Mouse (Mus musculus): Measurements from ENCODE around the gene Cnksr3. TPM values are rescaled to one million over a fixed set of nuclear protein-coding genes. Genes with fewer than 3 reads are reported as not detected.

The Cnksr3 gene
- polyA plus RNA-seq, 1 experiment, result 35.9 TPM

DNA sequence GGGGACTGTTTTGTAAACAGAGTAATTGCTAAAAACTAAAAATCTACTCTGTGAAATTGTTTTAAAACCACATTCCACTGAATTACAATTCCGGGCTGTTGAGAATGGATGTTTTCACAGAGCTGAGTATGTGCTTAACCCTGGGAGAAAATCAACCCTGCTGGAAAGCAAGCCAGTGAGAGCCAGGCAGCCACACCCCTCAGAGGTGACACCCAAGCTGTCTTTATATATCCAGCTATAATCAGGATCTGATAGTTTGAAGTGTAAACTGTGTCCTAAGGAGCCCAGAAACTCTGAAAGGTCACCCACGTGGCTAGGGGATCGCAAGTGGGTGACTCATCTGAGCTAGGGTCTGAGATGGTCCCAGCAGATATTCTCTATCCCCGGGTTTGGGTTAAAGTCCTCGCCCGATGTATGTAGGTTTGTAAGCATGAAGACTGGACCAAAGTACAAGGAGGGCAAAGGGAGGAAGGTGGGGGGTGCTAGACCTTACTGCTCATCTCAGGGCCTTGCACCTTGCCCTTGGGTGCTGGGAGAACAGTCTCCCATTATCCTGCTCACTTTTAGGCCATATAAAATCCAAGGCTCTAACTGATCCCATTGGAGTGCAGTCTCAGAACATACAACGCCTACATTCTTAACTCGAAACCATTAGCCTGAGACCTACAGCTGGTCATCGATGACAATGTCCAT, 20.2 kb downstream of the Cnksr3 start:
- DNase-seq, result peak in 1 of 2 experiments; percentile 31
- no peaks in the 10 kb centered on the region for H3K27me3 ChIP-seq (ENCODE audit: control insufficient read depth, insufficient read depth, low read length)
- peaks cover 68% of the 10 kb centered on the region for H3K4me1 ChIP-seq (ENCODE audit: control insufficient read depth, insufficient read depth, low read length)
- H3K27ac ChIP-seq (ENCODE audit: insufficient read depth, low read length), result no peak overlapping the region
- no peak for TF ChIP-seq POLR2A (IDR thresholded peaks at IDR 0.05; ENCODE audit: borderline replicate concordance, insufficient read depth, low read length)
- 67% methylated on average over 9 of the region's 9 CpGs for WGBS
- no peak overlapping the region for H3K4me3 ChIP-seq (replicated peaks; ENCODE audit: insufficient read depth, low read depth, low read length)

DNA sequence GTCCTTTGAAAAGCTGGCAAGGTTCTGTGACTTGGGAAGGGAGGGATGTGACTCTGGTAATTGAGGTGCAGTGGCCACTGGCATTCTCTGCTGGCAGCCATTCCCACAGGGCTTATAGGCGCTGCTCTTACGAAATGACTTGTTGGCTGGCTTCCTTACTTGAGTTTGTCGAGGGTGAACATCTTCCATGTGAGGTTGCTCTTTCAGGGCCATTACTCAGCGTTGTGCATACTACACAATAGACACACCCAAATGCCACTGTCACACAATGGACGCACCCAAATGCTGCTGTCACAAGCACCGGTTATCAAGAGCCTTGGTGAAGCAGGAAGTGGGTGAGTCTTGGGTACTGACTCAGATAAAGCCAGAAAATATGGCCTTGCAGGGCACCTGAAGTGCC, 22.8 kb downstream of the Cnksr3 start:
- no peaks in the 10 kb centered on the region for H3K27me3 ChIP-seq (ENCODE audit: control insufficient read depth, insufficient read depth, low read length)

DNA sequence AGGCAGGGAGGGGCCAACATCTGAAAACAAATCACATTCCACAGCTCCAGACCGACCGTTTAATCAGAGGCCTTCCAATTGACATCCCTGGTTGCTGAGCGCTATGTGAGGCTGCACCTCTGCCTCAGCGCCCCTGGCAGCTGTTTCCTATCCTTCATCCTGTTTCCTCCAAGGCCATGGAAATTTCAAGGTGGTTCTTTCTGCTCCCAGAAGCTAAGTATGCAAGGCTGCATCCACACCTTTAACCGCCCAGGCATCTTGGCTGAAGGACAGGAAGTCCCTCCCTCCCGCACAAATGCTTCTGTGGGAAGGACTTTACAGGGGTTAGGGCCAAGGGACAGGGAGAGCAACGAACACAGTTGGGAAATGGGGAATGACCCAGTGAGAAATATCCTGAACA, 24.2 kb downstream of the Cnksr3 start:
- TF ChIP-seq CTCF (IDR thresholded peaks at IDR 0.05; ENCODE audit: borderline replicate concordance, insufficient read depth, low read depth, low read length) (no peak), POLR2A (IDR thresholded peaks at IDR 0.05; ENCODE audit: borderline replicate concordance, insufficient read depth, low read length) (no peak)
- no peak overlapping the region for H3K4me3 ChIP-seq (replicated peaks; ENCODE audit: insufficient read depth, low read depth, low read length)
- no peaks in the 10 kb centered on the region for H3K27me3 ChIP-seq (ENCODE audit: control insufficient read depth, insufficient read depth, low read length)
- 35% methylated on average over 7 of the region's 7 CpGs for WGBS
- H3K27ac ChIP-seq (ENCODE audit: insufficient read depth, low read length), result 0 out of 2 replicates have a peak overlapping the region, but pooled peaks have one; percentile 7
- no peak for DNase-seq
- peaks cover 62% of the 10 kb centered on the region for H3K4me1 ChIP-seq (ENCODE audit: control insufficient read depth, insufficient read depth, low read length)

More for the DNA sequence above, 22.8 kb downstream of the Cnksr3 start:
- Histone ChIP-seq H3K27ac (ENCODE audit: insufficient read depth, low read length) (peak overlapping the region; percentile 23), H3K4me3 (replicated peaks; ENCODE audit: insufficient read depth, low read depth, low read length) (no peak overlapping the region), H3K4me1 (ENCODE audit: control insufficient read depth, insufficient read depth, low read length) (peaks cover 56% of the 10 kb centered on the region)
- 20% methylated on average over 6 of the region's 6 CpGs for WGBS
- TF ChIP-seq CTCF (IDR thresholded peaks at IDR 0.05; ENCODE audit: borderline replicate concordance, insufficient read depth, low read depth, low read length) (no peak), POLR2A (IDR thresholded peaks at IDR 0.05; ENCODE audit: borderline replicate concordance, insufficient read depth, low read length) (no peak)
- no peak for DNase-seq

DNA sequence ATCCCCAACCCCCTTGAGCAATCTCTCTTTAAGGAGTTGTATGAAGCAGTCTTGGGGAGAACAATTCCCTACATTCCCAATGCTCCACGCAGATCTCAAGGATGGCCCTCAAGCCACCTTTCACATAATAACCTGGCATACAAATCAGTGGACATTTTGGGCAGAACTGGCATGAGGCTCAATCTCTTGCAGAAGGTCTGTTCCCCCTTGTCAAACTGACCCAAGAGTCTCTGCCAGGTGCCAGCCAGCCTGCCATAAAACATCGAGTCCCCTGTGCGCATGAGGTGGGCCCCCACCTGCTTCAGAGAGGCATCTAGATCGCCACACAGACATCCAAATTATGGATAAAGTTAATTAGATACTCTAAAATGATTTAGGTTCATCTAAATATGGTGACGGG, 25.0 kb downstream of the Cnksr3 start:
- H3K27me3 ChIP-seq (ENCODE audit: control insufficient read depth, insufficient read depth, low read length), result no peaks in the 10 kb centered on the region
- no peak for TF ChIP-seq POLR2A (IDR thresholded peaks at IDR 0.05; ENCODE audit: borderline replicate concordance, insufficient read depth, low read length)
- no peak for TF ChIP-seq CTCF (IDR thresholded peaks at IDR 0.05; ENCODE audit: borderline replicate concordance, insufficient read depth, low read depth, low read length)
- 23% methylated on average over 5 of the region's 5 CpGs for WGBS
- no peak for DNase-seq
- H3K4me1 ChIP-seq (ENCODE audit: control insufficient read depth, insufficient read depth, low read length), result peaks cover 64% of the 10 kb centered on the region
- H3K4me3 ChIP-seq (replicated peaks; ENCODE audit: insufficient read depth, low read depth, low read length), result no peak overlapping the region
- peak overlapping the region; percentile 49 for H3K27ac ChIP-seq (ENCODE audit: insufficient read depth, low read length)

DNA sequence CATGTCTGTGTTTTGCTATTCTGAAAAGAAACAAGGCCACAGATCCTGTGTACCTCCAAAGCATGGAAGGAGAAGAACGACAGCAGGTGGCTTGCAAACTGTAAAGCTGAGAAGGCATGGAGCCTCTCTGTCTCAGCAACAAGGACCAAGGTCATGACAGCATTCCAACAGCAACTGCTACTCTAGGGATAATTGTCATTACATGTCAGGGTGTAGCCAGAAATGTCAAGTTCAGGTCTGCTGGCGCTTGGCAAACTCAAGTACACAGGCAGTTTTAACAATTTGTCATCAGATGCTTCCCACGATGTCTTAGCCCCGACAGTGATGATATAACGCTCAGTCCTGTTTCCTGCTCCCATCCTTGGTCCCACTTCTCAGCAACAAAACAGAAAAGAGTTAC, 26.0 kb downstream of the Cnksr3 start:
- no peaks in the 10 kb centered on the region for H3K27me3 ChIP-seq (ENCODE audit: control insufficient read depth, insufficient read depth, low read length)
- no peak overlapping the region for H3K27ac ChIP-seq (ENCODE audit: insufficient read depth, low read length)
- peaks cover 65% of the 10 kb centered on the region for H3K4me1 ChIP-seq (ENCODE audit: control insufficient read depth, insufficient read depth, low read length)
- H3K4me3 ChIP-seq (replicated peaks; ENCODE audit: insufficient read depth, low read depth, low read length), result no peak overlapping the region
- DNase-seq, result no peak
- WGBS, result 39% methylated on average over 5 of the region's 5 CpGs
- TF ChIP-seq POLR2A (IDR thresholded peaks at IDR 0.05; ENCODE audit: borderline replicate concordance, insufficient read depth, low read length), result no peak
- no peak for TF ChIP-seq CTCF (IDR thresholded peaks at IDR 0.05; ENCODE audit: borderline replicate concordance, insufficient read depth, low read depth, low read length)

DNA sequence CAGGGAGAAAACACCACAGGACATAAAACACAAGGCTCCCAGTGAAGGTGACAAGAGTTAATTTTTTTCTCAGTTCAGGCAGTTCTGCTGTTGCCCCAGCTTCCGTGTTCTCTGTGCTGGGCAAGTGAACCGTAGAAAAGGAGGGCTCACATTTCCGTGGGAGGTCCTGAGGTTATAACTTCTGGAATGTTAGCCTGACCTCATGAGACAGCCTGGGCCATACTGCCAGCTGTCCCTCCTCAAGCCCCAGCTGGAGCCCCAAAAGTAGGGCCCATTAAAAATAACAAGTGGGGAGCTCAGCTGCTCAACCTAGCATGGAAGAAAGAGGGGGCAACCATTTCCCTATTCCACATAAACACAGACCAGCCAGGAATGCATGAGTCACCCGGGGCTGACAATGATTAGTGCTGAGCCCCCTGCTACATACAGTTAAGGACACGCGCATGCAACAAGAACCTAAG, 28.8 kb downstream of the Cnksr3 start:
- peak overlapping the region; percentile 84 for H3K27ac ChIP-seq (ENCODE audit: insufficient read depth, low read length)
- peak overlapping the region; percentile 0 for H3K4me3 ChIP-seq (replicated peaks; ENCODE audit: insufficient read depth, low read depth, low read length)
- 19% methylated on average over 6 of the region's 6 CpGs for WGBS
- TF ChIP-seq CTCF (IDR thresholded peaks at IDR 0.05; ENCODE audit: borderline replicate concordance, insufficient read depth, low read depth, low read length) (no peak), POLR2A (IDR thresholded peaks at IDR 0.05; ENCODE audit: borderline replicate concordance, insufficient read depth, low read length) (no peak)
- H3K4me1 ChIP-seq (ENCODE audit: control insufficient read depth, insufficient read depth, low read length), result peaks cover 63% of the 10 kb centered on the region
- H3K27me3 ChIP-seq (ENCODE audit: control insufficient read depth, insufficient read depth, low read length), result no peaks in the 10 kb centered on the region
- DNase-seq, result no peak

DNA sequence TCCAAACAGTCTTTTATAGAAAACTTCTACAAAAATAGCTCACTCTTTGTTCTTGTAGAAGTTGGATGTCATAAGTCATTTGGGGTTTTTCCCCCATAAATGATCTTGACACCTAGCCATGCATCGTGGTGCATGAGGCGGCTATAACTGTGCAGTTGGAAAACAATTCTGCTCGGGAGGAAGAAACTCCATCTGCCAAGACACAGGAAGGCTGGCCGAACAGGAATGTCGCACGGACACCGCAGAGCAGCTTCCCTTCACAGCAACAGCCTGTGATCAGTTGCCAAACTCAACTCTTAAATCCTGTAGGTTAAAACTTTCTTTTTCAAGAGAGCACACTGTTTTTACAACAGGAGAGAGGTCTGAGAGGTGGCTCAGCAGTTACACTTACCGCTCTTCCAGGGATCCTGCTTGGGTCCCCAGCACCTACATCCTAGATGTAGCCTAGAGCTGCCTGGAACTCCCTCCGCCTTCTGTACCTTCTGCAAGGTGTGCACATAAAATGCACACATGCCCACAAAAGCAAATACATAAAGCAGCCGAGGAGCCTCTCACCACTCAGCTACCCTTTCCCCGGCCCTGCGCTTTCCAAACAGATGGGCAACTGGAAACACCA, 29.4 kb downstream of the Cnksr3 start:
- DNase-seq, result peak; percentile 73 to 85
- WGBS, result 8% methylated on average over 12 of the region's 12 CpGs
- peak overlapping the region; percentile 91 for H3K27ac ChIP-seq (ENCODE audit: insufficient read depth, low read length)
- H3K4me3 ChIP-seq (replicated peaks; ENCODE audit: insufficient read depth, low read depth, low read length), result no peak overlapping the region
- H3K27me3 ChIP-seq (ENCODE audit: control insufficient read depth, insufficient read depth, low read length), result no peaks in the 10 kb centered on the region
- TF ChIP-seq CTCF (IDR thresholded peaks at IDR 0.05; ENCODE audit: borderline replicate concordance, insufficient read depth, low read depth, low read length) (no peak), POLR2A (IDR thresholded peaks at IDR 0.05; ENCODE audit: borderline replicate concordance, insufficient read depth, low read length) (no peak)
- H3K4me1 ChIP-seq (ENCODE audit: control insufficient read depth, insufficient read depth, low read length), result peaks cover 63% of the 10 kb centered on the region

DNA sequence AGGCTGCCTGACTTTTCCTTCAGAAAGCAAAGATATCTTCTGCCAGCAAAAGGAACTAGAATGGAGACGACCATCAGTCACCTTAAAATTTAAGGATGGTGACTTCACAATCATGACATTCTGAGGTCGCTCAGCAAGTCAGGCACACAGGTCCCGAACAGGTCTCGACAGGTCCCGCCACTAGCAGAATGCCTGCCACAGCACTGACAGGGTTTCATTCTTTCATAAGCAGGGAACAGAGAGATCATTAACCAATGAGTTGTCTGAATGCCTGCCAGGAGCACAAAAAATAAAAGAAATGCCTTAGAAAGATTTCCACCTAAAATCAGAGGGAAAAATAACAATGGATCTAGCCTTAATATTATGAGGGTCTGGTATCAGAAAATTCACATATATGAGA, 31.7 kb downstream of the Cnksr3 start:
- no peaks in the 10 kb centered on the region for H3K27me3 ChIP-seq (ENCODE audit: control insufficient read depth, insufficient read depth, low read length)
- no peak overlapping the region for H3K4me3 ChIP-seq (replicated peaks; ENCODE audit: insufficient read depth, low read depth, low read length)
- no peak for DNase-seq
- 0 out of 2 replicates have a peak overlapping the region, but pooled peaks have one; percentile 27 for H3K27ac ChIP-seq (ENCODE audit: insufficient read depth, low read length)
- WGBS, result 58% methylated on average over 5 of the region's 5 CpGs
- no peak for TF ChIP-seq CTCF (IDR thresholded peaks at IDR 0.05; ENCODE audit: borderline replicate concordance, insufficient read depth, low read depth, low read length)
- no peak for TF ChIP-seq POLR2A (IDR thresholded peaks at IDR 0.05; ENCODE audit: borderline replicate concordance, insufficient read depth, low read length)
- peaks cover 58% of the 10 kb centered on the region for H3K4me1 ChIP-seq (ENCODE audit: control insufficient read depth, insufficient read depth, low read length)
